Mouse (Mus musculus): ENCODE results near the gene C1rb.
"Not testable (repeated sequence)": the region's sequence is repeated elsewhere in the genome, so short reads cannot be mapped to it uniquely, and the experiment has no call there.

The C1rb gene

DNA sequence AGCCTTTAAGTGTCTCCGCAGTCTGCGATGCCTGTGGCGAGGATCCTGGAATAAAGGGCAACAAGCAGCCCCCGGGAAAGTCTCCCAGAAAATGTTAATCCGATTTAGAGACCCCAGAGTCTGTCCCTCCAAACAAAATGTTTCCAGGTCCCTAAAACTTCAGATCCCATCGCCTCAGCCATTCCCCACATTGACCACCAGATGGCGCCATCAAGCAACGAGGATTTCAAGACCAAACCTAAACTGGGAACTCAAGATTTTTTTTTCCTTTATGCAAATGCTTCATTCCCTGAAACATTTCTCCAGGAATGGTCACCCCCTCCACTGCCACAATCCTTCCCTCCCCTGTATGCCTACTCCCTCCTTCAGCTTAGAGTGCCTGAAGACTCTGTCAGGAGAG is at the start of gene C1rb:
C1rb (plus strand) TSS at position 269 of the 400 bp plus-strand sequence.
- peak; percentile 65 for DNase-seq (ENCODE audit: low spot score)

GRCm38 (mm10) chr6:124522082-124522481 is 48.0 kb upstream of the C1rb start:
- not testable (repeated sequence) for DNase-seq (ENCODE audit: low spot score)

GRCm38 (mm10) chr6:124527881-124528280 is 42.2 kb upstream of the C1rb start:
- no peak for DNase-seq (ENCODE audit: low spot score)

- DNase-seq (ENCODE audit: low spot score), result no peak
Measured at GRCm38 (mm10) chr6:124531077-124531476, 39.0 kb upstream of the C1rb start.

DNA sequence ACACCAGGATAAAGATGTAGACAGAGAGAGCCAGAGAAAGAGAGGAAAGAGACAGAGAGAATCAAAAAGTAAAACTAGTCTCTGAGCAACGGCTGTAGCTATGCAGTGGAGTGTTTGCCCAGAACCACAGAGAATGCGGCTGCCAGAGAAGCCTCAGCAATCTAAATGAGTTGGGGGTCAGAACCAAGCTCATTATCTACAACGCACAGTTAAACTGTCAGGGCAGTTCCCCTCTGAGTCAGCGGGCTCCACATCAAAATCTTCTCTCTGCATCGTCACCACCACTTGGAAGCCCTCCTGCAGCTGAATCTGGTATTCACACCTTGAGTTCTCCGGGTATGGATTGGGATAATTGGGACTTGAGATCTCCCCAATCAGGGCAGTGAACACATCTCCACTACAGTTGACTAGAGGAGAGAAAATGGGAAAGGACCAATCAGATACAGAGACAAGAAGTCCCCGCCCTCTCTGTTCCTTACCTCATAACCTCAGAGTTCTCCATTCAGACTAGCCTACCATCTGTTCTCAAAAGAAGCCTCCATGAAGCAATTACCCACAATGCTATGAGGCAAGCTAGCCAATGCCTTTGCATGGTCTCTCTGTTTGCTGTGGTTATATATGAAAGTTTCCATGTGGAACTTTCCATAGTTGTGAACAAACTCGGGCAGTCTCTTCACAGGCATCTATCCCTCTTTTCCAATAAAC is 33.8 kb upstream of the C1rb start:
- not testable (repeated sequence) for DNase-seq (ENCODE audit: low spot score)

GRCm38 (mm10) chr6:124541176-124541575 is 28.9 kb upstream of the C1rb start:
- DNase-seq (ENCODE audit: low spot score), result not testable (repeated sequence)

GRCm38 (mm10) chr6:124542284-124542683 is 27.8 kb upstream of the C1rb start, which contains the start of gene C1s1:
Gene C1s1 (minus strand): TSS chr6:124542359.
- not testable (repeated sequence) for DNase-seq (ENCODE audit: low spot score)

GRCm38 (mm10) chr6:124544466-124544865 is 25.6 kb upstream of the C1rb start:
- no peak for DNase-seq (ENCODE audit: low spot score)

DNA sequence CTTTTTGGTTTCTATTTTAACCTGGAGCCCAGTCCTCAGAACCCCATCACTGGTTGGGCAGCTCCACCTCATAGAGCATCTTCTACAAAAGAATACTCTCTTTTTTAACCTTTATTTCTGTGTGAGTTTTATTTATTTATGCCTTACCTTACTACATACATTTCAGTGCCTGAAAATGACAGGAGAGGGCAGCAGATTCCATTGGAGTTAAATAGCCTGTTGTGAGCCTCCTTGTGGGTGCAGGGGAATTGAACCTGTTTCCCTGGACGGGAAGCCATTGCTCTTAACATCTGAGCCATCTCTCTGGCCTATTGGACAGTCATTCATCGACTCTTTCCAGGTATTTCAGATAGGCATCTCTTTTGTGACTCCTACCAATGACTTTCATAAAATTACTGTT is 24.7 kb upstream of the C1rb start:
- no peak for DNase-seq (ENCODE audit: low spot score)

DNA sequence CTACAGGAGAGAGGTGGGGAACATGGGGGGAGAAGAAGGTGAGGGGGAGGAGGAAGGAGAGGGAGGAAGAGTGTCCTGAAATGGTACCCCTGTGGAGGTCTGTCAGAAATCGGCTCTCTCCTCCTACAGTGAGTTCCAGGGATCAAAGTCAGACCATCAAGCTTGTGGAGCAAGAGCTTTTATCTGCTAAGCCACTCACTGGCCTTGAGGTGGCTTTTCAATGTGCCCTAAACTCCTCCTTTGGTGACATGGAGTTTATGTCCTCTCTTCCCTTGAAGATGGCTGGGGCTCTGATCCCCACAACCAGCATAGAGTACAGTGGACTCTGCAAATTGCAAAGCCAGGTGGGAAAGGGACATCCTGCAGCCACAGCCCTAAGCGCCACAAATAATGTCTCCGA is 22.1 kb upstream of the C1rb start:
- DNase-seq (ENCODE audit: low spot score), result not testable (repeated sequence)

DNA sequence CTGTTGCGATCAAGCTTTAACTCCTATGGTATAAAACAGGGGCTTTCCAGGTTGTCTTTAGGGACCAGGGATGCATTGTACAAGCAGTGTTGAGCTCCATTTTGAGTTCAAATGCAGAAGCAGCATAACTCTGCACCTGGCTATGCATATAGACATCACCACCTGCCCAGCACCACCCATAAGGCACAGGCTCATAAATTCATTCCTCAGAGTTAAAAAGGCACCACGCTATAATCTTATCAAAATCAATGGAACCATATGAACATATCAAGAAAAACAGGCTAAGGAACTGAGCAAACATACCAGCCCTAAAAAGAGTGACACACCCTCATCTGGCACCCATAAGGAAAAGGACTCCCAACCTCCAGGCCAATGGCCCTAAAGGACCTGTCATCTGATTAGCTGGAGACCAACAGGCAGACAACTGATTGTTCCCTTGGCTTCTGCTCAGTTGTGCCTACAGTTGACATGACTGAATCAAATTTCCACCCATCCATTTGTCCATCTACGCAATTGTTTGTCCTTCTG is 21.0 kb upstream of the C1rb start:
- DNase-seq (ENCODE audit: low spot score), result no peak

DNA sequence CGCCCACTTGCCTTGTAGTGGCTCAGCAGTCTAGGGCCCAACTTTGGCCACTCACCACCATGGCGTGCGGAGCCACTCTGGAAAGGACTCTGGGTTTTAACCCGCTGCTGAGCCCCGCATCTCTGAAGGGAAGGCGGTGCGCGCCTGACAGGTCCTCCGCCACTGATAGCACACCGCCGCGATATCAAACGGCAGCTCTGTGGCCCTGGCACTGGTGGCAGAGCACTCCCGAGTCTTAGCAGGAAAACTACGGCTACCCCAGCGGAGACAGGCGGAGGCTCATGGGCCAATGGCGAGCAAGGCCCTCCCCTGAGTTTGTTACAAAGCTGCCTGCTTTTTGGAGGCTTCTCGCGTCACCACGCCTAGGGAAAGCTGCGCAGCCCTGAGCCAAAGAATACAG is 17.3 kb upstream of the C1rb start:
- DNase-seq (ENCODE audit: low spot score), result no peak

- DNase-seq (ENCODE audit: low spot score), result not testable (repeated sequence)
Measured at GRCm38 (mm10) chr6:124555956-124556355, 14.1 kb upstream of the C1rb start.

DNA sequence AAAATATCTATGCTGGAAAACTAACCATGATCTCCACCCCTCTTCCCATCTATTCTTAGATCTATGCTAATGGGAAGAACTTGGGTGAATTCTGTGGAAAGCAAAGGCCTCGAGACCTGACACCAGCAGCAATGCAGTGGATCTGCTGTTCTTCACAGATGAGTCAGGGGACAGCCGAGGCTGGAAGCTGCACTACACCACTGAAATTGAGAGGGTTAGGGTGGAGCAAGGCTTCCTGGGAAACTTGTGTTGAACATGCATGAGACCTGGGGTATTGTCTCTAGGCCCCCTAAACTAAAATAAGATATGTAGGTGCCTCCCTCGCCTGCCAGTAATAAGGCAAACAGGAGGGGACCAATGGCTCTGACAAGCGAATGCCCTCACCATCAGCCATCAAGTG is 8.9 kb upstream of the C1rb start:
- DNase-seq (ENCODE audit: low spot score), result not testable (repeated sequence)

- not testable (repeated sequence) for DNase-seq (ENCODE audit: low spot score)
Measured at GRCm38 (mm10) chr6:124561611-124562010, 8.5 kb upstream of the C1rb start.

- not testable (repeated sequence) for DNase-seq (ENCODE audit: low spot score)
Measured at GRCm38 (mm10) chr6:124575155-124575678, 5.1 kb downstream of the C1rb start.

DNA sequence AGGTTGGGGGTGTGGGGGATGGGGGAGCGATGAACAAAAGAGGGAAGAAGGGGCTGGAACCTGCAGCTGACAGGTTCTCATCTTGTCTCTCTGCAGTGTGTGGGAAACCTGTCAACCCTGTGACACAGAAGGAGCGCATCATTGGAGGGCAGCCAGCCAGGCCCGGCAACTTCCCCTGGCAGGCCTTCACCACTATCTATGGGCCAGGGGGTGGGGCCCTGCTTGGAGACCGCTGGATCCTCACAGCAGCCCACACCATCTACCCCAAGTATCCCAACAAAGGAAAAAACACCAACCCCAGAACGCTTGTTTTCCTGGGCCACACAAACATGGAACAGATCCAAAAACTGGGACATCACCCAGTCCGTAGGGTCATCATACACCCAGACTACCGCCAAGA is 10.1 kb downstream of the C1rb start:
- not testable (repeated sequence) for DNase-seq (ENCODE audit: low spot score)

GRCm38 (mm10) chr6:124582231-124582630 is 12.1 kb downstream of the C1rb start:
- DNase-seq (ENCODE audit: low spot score), result no peak

DNA sequence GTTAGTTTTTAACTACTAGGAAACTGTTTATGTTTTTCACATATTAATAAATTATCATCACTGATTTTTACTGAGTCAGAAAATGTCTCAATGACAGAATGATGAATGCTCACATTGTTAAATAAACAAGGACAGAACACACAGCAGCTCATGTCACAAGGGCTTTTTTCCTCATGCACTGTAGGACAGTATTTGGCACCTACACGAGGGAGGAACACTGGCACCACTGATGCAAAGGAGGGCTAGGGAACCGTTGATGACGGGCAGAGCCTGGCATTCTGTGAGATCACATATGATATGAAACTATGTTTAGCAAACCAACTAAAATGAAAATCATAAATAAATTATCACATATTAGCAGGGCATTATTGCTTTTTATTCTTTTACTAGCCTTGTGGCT is 14.8 kb downstream of the C1rb start:
- no peak for DNase-seq (ENCODE audit: low spot score)

DNA sequence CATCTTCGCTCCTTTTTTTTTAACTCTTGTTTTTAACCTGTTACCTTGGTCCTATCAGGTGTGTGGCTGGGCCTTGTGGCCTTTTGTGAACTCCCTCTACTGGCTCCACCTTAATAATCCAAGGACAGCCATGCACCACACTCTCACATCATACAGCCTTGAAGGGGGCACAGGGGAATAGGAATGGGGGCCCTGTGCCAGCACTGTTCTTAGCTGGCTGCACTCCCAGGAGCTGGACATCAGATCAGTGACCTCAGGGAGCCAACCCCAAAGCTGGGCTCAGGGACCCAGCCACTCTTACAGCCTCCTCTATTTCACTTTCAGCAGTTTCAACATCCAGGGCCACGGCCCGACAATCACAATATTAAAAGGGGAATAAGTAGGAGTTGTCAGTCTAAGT is 15.7 kb downstream of the C1rb start:
- DNase-seq (ENCODE audit: low spot score), result no peak

DNA sequence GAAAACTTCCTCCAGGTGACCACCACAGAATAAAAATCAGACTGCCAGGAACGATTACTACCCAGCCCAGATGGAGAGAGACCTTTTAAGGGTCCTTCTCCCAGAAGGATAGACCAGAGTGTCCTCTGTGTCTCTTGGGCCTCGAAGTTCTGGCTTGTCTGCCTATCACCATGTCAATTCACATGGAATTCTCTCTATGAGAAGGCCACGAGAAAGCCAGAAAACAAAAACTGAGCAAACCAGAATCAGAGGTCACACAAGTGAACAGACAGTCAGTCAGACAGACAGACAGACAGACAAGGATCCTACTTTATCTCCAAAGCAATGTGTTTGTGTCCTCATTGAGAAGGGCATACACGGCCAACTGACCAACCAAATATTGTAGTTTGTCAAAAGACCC is 16.2 kb downstream of the C1rb start:
- no peak for DNase-seq (ENCODE audit: low spot score)

DNA sequence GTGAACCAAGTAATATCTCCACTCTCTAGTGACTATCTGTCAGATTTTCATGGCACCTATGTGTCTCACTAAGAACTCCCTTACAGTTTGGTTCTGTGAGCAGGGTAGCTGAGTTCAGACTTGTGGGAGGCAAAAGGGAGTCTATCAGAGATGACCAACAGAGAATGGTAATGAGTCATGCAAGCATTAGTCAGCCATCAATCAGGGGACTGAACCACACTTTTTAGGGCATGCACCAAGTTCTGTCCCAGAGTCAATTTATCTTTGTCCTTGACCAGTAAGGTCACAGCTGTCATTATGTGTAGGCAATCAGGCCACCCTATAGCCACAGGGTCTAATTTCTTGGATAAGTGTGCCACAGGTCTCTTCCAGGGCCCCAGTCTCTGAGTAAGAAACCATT is 18.7 kb downstream of the C1rb start:
- DNase-seq (ENCODE audit: low spot score), result no peak

GRCm38 (mm10) chr6:124592186-124592700 is 22.1 kb downstream of the C1rb start:
- no peak for DNase-seq (ENCODE audit: low spot score)
